Mouse (Mus musculus) adrenal gland, adult 2 months (tissue): ENCODE data around the gene Cnnm4. TPM values are rescaled to one million over a fixed set of nuclear protein-coding genes. Genes with fewer than 3 reads are reported as not detected.

Experiments
- DNase-seq: peaks from one replicate; pipeline ENCODE4 v3.0.0; 2021
- polyA plus RNA-seq: library from polyadenylated mRNA; depleted of rRNA; stranded (reverse); fragments of >200 nt; gene quantifications from 2 replicates; pipeline ENCODE4 v1.2.3, GENCODE M21; 2012
- total RNA-seq, 2 experiments: library from RNA; stranded (reverse); gene quantifications; 2 replicates each; pipeline ENCODE4 v1.2.3; 2021

Cnnm4 gene
- total and polyA plus RNA-seq, 3 experiments = 2.6 to 5.3 (median 4.6) TPM

DNA sequence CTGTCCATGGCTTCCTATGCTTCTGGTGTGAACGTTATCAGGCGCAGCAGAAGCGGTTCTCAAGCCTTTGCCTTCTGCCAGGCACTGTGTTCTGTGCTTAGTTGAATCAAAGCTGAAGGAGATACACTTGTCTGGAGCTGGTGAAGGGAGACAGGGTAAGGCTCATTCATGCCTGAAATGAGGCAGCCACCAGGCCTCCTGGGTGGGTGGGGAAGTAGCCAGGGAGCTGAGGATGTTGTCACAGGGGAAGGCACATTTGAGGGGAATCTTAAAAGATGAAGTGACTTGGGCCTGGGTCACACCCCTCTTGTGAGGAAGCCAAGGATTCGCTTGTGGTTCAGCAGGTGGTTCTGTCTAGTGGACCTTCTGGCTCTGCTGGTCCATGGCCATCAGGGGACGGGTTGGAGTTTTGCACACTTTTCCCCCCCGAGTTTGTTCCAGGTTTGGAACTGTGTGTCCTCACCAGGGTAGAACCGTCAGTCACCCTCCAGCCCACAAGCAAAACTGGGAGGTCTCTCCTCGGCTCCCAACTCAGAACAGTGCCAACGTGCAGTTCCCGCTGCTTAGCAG is 1.9 kb downstream of the Cnnm4 start:
- DNase-seq = no peak

DNA sequence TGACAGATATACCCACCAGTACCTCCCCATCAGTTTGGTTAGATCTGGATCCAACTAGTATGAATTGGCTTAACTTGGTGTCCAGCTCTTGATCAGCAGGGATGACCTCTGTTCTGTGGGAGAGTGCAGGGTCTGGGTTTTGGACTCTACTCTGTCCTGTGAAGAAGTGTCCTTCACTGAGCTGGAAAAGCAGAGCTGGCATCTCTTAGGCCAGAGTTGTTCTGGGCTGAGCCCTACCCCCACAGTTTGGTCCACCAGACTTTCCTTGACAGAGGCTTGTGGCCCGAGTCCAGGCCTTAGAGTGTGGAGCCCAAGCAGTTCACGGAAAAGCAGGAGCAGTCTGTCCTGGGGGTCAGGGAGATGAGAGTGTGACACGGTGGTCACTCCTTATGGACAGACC is 3.2 kb downstream of the Cnnm4 start:
- DNase-seq = no peak

DNA sequence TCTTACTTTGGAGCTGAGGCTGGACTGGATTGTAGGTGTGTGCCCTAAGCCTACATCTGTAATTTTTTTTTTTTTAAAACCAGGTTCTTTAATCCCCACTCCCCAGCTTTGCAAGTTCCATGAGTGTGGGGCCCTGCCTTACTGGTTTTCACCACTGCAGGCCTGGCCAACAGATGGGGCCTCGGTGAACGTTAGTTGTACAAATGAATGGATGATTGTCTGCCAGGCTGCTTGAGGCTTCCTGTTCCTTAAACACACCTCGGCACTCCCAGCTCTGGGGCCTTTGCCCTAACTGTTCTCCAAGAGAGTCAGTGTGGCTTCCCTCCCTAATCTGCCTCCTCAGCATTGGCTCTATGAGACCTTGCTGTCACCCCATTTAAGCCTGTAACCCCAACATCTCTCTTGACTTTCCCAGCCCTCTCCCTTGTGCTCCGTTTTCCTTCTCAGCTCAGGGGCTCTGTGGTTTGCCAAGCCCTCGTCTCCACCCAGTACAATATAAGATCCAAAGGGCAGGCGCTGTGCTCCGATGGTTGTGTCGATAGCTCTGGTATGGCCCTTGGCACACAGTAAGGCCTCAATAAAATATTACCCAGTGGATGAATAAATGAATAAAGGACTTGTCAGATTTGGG is 4.2 kb downstream of the Cnnm4 start:
- no peak for DNase-seq

DNA sequence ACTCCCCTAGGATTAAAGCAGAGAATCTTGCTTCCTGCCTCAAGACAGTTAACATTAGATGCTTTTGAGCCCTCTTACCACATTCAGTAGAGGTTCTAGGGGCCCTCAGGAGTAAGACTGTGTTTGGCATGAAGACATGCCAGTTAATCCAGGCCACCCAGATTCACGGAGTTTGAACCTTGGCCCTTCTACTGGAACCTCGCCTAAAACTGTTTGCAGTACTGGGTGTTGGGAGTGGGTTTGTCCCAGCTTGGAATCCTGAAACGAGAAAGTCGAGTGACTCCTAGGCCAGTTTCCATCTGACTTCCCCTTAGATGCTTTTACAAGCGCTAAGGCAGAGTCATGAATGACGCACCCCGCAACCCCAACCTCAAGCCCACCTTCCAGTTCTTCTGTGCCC is 5.0 kb downstream of the Cnnm4 start:
- DNase-seq = no peak

DNA sequence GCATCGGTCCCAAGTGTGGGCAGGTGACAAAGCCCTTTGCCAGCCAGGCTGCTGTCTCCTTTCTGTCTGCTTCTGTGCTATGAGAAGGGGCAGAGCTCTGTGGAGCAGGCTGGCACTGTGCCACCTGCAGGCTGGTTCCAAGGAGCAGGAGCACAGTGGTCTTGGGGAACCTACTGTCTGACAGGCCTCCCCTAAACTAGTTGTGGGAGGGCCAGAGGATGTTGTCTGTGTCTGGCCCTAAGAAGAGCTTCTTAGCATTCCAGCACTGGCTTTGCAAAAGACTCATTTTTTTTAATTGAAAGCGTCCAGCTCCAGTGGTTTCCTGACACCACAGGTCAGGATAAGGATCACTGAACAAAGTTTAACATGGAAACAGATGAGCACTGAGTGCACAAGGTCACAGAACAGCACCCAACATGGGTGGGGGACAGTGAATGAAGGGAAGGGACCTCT is 6.9 kb downstream of the Cnnm4 start:
- no peak for DNase-seq

DNA sequence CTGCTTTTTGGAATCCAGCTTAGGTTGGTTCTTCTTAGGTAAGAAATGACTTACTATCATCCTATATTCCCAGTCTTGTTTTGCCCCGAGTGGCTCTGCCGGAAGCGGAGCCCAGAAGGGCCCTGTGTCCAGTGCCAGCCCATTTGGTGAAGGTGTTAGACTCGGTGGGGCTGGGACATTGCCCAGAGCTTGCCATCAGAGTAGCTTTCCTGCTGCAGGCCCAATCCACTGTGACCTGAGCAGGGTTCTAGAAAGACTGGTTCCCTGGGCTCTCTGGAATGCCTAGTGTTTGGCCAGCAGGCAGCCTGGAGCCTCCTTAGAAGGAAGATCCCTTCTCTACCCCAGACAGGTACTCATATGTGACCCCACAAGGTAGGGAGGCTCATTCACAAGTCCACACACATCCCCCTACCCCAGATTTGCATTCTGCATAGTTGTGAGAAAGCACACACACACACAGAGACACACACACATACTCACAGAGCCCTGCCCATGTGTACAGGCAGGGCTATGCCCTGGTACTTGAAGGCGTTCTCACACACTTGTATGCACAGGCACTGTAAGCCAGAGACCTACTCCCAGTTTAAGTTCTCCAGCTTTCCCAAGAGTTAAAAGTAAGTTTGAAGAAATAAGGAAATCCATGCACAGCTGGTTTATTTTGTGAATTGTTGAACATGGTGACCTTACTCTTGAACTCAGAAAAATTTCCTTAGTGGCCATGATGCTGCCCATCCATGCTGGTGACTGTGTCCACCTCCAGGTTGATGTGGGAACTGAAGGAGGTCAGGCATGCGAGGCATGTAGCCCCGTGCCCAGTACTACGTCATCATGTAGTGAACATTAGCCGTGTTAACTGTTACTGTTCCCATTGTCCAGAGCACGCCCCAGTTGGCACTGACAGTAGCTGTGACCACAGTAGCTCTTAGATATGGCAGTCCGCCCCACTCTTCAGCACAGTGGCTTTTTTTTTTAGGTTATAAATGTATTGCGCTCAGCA is 8.8 kb downstream of the Cnnm4 start:
- DNase-seq = no peak

DNA sequence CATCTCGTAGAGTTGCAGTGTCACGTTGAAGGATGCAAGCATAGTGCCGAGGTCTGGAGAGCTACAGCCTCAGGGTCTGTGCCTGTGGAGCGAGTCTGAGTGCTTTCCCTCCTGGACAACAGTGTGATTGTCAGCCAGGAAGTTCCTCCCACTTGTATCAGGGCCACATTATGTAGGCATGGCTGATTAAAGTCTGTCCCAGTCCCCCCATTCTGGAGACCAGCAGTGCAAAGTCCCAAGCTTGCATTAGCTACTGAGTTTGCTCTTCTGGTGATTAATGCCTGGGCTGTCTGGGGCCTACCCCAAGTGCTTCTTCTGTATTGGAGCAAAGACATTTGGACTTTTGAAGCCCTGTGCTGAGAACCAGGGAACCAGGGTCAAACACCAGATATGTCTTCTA is 12.4 kb downstream of the Cnnm4 start:
- DNase-seq = no peak

DNA sequence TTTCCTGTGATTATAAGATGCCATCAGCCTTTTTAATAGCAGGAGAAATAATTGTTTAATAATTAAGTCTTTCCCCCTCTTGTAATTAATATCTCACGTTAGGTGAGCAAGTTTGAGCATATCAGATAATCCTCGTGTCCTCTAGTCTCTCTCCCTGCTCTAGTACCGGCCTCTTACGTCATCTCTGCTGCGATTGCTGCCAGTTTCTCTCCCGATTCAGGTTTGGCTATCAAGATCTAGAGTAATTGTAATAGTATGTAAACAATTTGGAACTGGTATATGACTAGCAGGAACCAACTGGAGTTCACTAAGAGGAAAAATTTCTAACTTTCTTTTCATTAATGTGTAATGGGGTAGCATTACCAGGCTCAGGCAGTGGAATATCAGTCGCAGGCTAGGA is 13.7 kb downstream of the Cnnm4 start:
- no peak for DNase-seq

DNA sequence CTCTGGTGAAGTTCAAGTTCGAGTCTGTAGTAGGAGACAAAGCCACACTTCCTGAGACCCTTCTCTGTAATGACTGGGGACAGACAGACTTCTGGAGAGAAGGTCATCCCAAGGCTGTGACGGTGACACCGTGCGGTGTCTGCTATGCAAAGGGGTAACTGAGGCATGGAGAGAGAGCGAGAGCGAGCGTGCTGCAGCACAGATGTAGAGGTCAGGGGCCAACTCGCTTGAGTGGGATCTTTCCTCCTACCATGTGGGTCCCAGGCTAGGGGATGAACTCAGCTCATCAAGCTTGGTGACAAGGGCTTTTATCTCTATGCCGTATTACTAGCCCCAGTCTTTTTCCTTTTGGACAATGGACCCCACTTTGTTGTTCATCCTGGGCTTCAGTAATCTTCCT is 15.7 kb downstream of the Cnnm4 start:
- no peak for DNase-seq

DNA sequence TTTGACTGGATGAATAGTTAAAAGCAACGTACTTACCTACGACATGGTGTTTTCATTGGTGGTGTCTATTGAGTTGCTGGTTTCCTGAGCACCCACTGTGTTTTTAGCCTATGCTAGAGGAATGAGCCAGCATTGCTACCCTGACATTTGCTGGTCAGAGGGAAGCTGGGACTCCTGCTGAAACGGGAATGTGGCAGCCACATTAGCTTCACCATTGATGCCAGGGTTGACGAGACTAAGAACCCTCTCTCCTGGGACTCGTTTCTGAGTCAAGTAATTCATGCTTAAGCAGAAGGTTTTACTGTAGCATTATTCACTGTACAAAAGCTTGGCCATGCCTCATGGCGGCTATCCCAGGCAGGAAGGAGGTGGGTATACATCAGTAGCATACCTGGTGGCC is 18.2 kb downstream of the Cnnm4 start:
- no peak for DNase-seq

DNA sequence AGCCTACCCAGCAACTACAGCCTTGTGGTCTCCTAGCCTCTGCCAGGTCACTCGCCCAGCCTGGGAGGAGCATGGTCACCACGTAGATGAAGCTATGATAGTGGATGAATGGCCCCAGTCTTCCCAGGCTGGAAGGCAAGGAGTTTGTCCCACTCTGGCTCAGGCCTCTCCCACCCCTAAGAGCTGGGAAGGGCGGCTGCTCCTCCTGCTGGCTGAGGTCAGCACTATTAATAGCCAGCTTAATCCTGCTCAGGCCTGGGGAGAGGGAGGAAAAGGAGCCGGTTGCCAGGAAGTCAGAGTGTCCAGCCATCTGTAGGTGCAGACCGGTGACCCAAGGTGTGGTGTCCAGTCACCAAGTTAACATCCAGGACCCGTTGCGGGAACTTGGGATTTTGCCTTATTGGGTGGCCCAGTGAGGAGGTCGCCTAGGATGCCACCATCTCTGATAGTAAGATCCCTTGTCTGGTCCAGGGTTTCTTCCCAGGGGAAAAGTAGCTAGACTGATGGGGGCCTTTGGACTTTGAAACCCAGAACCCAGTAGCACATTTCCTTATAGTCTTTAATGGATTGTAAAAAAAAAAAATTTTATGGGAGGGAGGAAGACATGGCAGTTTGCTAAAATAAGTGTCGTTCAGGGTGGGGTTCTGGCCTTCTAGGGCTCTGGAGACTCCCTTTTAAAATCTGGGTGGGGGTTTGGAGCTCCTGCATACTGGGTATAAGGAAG is 21.2 kb downstream of the Cnnm4 start:
- DNase-seq = peak; percentile 51

DNA sequence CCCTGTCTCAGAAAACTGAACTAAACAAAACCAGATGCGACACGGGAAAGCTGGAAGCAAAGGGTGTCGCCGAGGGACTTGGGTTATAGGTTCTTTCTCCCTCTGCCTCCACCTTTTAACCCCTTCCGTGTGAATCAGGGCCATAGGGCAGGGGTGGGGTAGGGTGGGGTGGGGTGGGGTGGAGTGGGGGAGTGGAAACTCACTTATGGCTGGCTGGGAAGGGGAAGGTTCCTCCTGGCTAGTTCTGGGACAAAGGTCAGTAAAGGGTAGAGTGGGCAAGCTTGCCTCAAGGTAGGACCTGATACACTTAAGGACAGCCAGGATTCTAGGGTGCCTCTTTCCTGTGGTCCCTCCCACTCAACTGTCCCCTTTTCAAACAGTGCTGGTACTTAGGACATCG is 21.9 kb downstream of the Cnnm4 start:
- DNase-seq = no peak

DNA sequence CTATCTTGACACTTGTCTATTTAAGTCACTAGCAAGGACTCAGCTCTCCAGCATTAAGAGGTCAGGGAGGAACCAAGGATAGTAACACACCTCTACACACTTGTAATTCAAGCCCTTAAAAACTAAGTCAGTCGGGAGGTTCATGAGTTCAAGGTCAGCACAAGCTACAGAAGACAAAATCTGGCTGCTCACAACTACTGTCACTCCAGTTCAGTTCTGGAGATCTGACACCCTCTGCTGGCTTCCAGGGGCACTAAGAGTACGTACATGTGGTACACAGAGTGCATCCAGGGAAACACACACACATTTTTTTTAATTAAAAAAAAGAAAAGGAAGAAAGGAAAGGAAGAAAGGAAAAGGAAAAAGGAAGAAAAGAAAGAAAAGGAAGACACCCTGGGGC is 25.3 kb downstream of the Cnnm4 start:
- peak; percentile 30 for DNase-seq

DNA sequence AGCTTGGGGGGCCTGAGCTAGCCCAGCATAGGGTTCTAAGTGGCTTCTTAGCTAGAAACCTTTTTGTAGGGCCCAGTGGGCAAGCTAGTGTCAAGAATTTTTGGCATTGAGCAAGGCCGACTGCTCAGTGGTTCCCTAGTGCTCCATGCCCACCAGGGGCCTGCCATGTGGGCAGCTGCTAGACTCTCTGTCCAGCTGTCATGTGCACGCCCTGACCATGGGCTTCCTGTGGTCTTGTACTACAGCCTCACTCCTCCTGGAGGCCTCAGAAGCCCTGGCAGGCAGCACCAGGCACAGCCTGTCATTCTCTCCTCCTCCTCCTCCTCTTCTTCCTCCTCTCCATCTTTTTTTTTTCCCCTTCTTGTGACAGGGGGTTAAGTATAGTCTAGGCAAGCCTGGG is 25.9 kb downstream of the Cnnm4 start:
- DNase-seq = no peak

DNA sequence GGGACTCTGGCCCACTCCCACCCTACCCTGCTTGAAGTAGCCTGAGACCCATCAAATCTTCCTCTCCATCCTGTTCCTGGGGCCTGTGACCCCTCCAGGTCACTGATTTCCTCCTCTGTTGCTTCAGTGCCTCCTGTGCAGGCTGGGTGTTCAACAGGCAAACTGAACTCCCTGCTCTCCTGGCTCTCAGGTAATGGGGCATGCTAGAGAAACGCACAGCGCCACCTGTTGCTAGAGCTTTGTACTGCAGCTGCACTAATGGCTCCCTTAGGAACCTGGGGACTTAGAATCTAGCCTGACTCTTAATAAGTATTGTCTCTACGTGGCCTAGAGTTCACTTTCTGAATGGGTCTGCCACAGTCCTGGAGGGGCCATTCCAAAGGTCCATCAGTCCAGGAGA is 29.8 kb downstream of the Cnnm4 start:
- DNase-seq = peak; percentile 68

DNA sequence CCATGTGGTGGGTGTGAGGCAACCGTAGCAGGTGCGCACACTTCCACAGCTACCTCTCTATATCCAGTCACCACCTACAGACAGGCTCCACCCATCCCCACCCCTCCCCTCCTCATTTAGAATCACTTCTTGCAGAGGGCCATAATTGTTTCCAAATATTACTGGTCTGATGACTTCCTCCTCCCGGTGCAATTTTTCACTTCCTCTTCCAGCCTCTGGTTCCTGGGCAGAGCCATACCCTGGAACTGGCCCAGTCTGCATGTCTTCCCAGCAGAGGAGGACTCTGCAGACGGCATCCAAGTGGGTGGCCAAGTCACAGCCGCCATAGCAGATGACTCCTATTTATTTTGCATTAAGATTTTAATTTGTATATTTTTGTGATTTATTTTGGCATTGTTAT is 36.8 kb downstream of the Cnnm4 start:
- DNase-seq = no peak

DNA sequence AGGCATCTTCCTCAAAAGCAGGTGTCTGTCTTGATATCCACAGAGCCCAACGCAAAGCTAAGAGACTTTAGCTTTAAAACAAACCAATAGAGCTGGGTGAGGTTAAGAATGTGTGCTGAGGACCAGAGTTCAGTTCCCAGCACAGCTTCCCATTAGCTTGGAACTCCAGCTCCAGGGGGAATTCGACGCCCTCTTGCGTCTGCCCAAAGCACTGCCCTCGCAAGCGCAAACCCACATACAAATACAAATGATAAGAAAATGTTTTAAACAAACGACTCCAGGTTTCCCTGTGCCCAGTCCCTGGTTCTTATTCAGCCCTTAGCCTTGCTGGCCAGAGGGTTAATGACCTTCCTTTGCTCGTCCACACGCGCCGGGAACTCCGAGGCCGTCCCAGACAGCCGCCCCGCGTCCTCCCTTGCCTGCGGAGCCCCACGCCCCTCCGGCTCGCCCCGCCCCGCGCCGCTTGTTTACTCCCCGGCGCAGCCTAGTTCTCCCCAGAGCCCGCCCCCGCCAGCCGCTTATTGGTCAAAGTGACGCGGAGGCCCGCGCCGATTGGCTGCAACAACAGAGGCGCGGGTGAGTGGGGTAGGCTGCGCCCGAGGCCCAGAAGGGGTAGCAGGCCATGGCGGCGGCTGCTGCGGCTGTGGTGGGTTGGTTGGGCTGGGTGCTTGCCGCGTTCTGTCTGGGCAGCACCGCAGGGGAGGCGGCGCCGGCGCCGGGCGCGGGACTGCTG is 40.0 kb downstream of the Cnnm4 start, which contains the start of gene Cnnm3:
Cnnm3 (plus strand) TSS at position 579 of the 733 bp plus-strand sequence.
- DNase-seq = peak; percentile 100

DNA sequence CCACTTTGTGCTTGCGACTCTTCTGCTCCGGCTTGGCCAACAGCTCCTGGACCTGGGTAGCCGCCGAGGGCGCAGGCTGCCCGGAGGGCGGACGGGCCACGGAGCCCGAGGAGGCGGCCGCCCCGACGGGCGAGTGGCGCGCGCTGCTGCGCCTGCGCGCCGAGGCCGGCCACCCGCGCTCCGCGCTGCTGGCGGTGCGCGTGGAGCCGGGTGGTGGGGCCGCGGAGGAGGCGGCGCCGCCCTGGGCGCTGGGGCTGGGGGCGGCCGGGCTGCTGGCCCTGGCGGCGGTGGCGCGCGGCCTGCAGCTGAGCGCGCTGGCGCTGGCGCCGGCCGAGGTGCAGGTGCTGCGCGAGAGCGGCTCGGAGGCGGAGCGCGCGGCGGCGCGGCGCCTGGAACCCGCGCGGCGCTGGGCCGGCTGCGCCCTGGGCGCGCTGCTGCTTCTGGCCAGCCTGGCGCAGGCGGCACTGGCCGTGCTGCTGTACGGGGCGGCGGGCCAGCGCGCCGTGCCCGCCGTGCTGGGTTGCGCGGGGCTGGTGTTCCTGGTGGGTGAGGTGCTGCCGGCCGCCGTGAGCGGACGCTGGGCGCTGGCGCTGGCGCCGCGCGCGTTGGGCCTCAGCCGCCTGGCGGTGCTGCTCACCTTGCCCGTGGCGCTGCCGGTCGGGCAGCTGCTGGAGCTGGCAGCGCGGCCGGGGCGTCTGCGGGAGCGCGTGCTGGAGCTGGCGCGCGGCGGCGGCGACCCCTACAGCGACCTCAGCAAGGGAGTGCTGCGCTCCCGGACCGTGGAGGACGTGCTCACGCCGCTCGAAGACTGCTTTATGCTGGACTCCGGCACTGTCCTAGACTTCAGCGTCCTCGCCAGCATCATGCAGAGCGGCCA is 40.9 kb downstream of the Cnnm4 start:
- peak; percentile 73 for DNase-seq

DNA sequence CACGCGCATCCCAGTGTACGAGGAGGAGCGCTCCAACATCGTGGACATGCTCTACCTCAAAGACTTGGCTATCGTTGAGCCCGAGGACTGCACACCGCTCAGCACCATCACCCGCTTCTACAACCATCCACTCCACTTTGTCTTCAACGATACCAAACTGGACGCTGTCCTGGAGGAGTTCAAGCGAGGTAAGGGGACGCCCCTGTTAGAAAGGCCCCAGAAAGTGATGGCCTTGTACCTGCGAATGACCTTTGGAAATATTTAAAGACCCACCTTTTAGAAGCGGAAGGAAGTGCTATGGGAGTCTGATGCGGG is 41.5 kb downstream of the Cnnm4 start:
- no peak for DNase-seq

DNA sequence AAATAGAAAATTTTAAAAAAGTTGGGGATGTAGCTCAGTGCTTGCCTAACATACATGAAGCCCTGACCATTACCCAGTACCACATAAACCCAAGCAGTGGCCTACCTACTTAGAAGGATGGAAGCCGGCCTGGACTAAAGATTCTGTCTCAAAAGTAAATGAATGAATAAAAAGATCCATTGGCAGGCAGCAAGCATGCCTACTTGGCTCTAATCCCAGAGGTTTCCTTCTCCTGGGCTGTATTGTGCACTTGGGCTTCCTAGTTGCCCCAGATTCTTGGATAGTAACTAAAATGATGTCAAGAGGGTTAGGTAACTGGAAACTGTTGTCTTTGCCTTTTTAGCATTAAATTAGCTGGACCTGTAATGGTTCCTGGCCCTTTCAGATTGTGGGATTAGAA is 41.9 kb downstream of the Cnnm4 start:
- DNase-seq = no peak

DNA sequence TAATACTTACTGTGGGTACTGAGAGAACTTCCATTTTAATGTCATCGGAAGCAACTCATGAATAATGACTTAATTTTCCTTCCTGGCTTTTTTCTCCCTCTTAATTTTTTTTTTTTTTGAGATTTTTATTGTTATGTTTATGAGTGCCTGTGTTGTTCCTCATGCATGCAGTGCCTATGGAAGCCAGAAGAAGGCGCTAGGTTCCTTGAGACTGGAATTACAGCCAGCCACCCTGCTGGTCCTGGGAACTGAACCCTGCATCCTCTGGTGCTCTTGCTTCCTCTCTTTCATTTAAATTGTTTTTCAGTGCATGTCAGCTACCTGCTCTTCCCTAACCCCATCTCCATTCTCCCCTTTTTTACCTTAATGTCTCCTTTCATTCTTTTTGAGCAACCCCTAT is 42.3 kb downstream of the Cnnm4 start:
- no peak for DNase-seq
